Mouse (Mus musculus) liver, embryonic 11.5 days (tissue): ENCODE data around the gene Inf2. TPM values are rescaled to one million over a fixed set of nuclear protein-coding genes. Genes with fewer than 3 reads are reported as not detected.

Source experiments
- ATAC-seq: fragments of 200-750 bp; cut with Nextera tagmentation; replicated peaks from 2 replicates; pipeline ENCODE4 v1.8.0; 2017; ENCODE audit warnings: moderate number of reproducible peaks, mild to moderate bottlenecking, moderate TSS enrichment, moderate library complexity; ENCODE audit not compliant: low FRiP score
- DNase-seq: peaks from one replicate; pipeline ENCODE4 v3.0.0-alpha.2; 2017; ENCODE audit warnings: low spot score
- H3K27ac ChIP-seq: fragments of 300-500 bp; sonication (generic); 2 replicates; pipeline ENCODE4 v1.5.1; 2014; ENCODE audit warnings: mild to moderate bottlenecking, low read depth, low read length, control low read depth
- H3K27me3 ChIP-seq: fragments of 300-500 bp; sonication (generic); replicated peaks from 2 replicates; pipeline ENCODE4 v1.6.1; 2014; ENCODE audit warnings: low read length, mixed read lengths; ENCODE audit not compliant: control insufficient read depth, insufficient read depth
- H3K36me3 ChIP-seq: fragments of 300-500 bp; sonication (generic); 2 replicates; pipeline ENCODE4 v1.6.1; 2014; ENCODE audit warnings: mild to moderate bottlenecking, low read length, moderate library complexity, mixed read lengths; ENCODE audit not compliant: control insufficient read depth, insufficient read depth
- H3K4me1 ChIP-seq: fragments of 300-500 bp; sonication (generic); replicated peaks from 2 replicates; pipeline ENCODE4 v1.6.1; 2014; ENCODE audit warnings: low read length, mixed read lengths; ENCODE audit not compliant: control insufficient read depth, insufficient read depth
- H3K4me2 ChIP-seq: fragments of 300-500 bp; sonication (generic); 2 replicates; pipeline ENCODE4 v1.6.1; 2014; ENCODE audit warnings: mild to moderate bottlenecking, control low read depth, moderate library complexity
- H3K4me3 ChIP-seq: fragments of 300-500 bp; sonication (generic); 2 replicates; pipeline ENCODE4 v1.5.1; 2014; ENCODE audit warnings: low read depth, low read length, control low read depth
- H3K9ac ChIP-seq: fragments of 300-500 bp; sonication (generic); 2 replicates; pipeline ENCODE4 v1.6.1; 2014; ENCODE audit warnings: low read depth, low read length, control low read depth
- H3K9me3 ChIP-seq: fragments of 300-500 bp; sonication (generic); 2 replicates; pipeline ENCODE4 v1.6.1; 2016; ENCODE audit warnings: low read length, inconsistent platforms, mixed read lengths; ENCODE audit not compliant: control insufficient read depth
- WGBS: fragments of 180-500 bp; shearing (Covaris S2); extraction: QIAGEN DNeasy Blood & Tissue Kit; methylation state at CpG from one replicate; pipeline ENCODE4 v1.1.7; 2014; 5-methylcytosine and 5-hydroxymethylcytosine counted together
- polyA plus RNA-seq: library from polyadenylated mRNA; unstranded; fragments of >200 nt; fragmentation: Nextera tagmentation; extraction: Ambion mirVana; gene quantifications from 2 replicates; pipeline ENCODE4 v1.2.1, GENCODE M21; 2014

Inf2 gene
- polyA plus RNA-seq, 1 experiment from 2014 or later: 6.5 TPM

DNA sequence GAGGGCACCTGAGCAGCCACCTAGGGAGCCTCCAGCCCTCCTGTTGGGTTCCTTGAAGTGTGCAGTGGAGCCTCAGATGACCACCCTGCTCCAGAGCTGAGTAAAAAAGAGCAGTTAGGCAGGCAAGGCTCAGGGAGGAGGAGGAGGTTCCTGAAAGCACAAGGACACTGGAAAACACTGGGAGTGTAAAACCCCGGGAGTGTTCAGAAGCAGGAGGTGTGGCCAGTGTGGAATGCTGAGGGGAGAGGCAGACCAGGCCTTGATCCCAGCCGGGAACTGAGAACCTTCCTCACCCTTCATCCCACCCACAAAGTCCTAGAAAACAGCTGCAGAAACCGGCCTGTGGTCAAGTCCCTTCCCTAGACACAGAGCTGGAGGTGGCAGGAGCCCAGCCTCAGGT lies 11.8 kb upstream of the Inf2 start:
- peak overlapping the region; percentile 30; the same call in 1 of the 2 replicates for H3K9ac ChIP-seq
- 0 out of 2 replicates have a peak overlapping the region, but pooled peaks have one; percentile 18 for H3K4me2 ChIP-seq
- peak; percentile 25; the same call in 1 of the 2 replicates for ATAC-seq
- no peaks in the 10 kb centered on the region for H3K27me3 ChIP-seq
- DNase-seq: no peak
- 34% methylated on average over 3 of the region's 3 CpGs for WGBS
- H3K27ac ChIP-seq: peak overlapping the region; percentile 71; the same call in 1 of the 2 replicates
- peaks cover 19% of the 10 kb centered on the region for H3K4me1 ChIP-seq
- H3K4me3 ChIP-seq: no peak overlapping the region
- H3K36me3 ChIP-seq: no peaks in the 10 kb centered on the region
- no peaks in the 10 kb centered on the region for H3K9me3 ChIP-seq

DNA sequence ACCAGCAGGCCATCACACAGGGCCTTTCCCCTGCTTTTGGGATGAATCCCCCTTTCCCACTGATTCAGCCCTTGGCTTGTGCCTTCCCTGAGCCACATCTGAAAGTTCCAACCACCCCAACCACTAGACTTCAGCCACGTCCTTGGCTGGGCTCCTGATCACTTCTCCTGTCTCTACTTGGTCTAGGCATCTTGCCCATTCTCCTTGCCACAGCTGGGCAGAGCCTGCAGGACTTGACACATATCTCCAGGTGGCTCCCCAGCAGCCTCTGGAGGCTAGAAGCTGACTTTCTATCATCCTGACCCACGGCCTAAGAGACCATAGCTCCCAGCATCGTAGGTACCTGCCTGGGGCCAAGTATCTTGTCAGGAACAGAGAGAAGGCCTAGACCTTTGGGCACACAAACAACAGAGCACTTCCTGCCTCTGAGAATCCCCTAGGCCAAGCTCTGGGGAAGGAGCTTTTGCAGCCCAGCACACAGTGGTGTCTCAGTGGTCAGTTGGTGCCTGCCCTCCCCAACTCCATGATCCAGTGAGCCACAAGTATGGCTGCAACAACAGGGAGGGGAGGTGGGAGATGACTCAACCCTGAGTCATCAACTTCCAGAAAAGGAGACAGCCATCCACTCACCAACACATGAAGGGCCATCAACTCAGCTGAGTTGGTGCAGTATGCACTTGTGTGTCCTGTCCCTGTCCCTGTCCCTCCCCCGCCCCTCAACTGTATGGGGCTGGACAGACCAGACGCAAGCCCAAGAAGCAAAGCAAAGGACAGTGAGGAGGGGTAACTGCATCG lies 10.1 kb upstream of the Inf2 start:
- H3K4me1 ChIP-seq: peaks cover 19% of the 10 kb centered on the region
- H3K4me2 ChIP-seq: no peak overlapping the region
- no peak for ATAC-seq
- H3K27ac ChIP-seq: no peak overlapping the region
- no peak overlapping the region for H3K9ac ChIP-seq
- H3K9me3 ChIP-seq: no peaks in the 10 kb centered on the region
- no peaks in the 10 kb centered on the region for H3K27me3 ChIP-seq
- no peaks in the 10 kb centered on the region for H3K36me3 ChIP-seq
- DNase-seq: no peak
- H3K4me3 ChIP-seq: no peak overlapping the region
- WGBS: 69% methylated on average over 6 of the region's 6 CpGs

DNA sequence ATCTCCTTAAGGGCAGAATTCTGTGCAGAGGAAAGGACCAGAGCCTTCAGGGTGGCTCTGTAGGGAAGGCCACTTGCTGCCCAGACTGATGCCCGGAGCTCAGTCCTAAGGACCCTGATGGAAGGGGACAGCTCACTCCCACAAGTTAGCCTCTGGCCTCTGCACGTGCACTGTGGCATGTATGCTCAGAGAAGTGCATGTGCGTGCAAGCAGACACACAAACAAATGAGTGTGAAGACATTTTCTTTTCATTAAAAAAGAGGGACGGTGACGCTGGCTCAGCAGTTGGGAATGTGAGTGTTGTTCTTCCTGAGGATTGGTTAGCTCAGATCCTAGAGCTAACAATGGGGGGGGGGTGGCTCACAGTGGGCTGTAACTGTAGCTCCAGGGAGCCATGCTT lies 9.2 kb upstream of the Inf2 start:
- Histone ChIP-seq H3K4me3 (no peak overlapping the region), H3K36me3 (no peaks in the 10 kb centered on the region), H3K9me3 (no peaks in the 10 kb centered on the region), H3K9ac (no peak overlapping the region), H3K4me2 (no peak overlapping the region), H3K4me1 (peaks cover 19% of the 10 kb centered on the region), H3K27ac (no peak overlapping the region), H3K27me3 (no peaks in the 10 kb centered on the region)
- ATAC-seq (no peak; the same call in 1 of the 2 replicates), DNase-seq (no peak)
- 64% methylated on average over 5 of the region's 5 CpGs for WGBS

DNA sequence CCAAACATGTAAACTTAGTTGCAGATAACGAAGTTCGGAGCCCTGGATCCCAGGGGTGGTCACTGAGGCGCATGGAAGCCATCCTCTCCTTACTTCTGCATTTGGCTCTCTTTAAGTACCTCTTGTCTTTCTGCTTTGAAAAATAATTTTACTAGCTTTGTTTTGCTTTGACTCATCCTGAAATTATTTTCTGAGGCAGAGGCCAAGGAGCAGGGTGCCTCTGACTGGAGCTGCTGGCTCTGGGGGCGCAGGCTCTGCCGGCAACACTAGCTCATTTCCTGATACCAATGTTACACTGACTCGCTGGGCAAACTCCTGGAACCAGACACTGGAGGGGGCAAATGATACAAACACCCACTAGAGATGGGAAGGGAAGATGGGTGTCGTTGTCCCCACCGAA lies 8.7 kb upstream of the Inf2 start:
- ATAC-seq: no peak
- no peak for DNase-seq
- no peaks in the 10 kb centered on the region for H3K36me3 ChIP-seq
- H3K9ac ChIP-seq: no peak overlapping the region
- peaks cover 19% of the 10 kb centered on the region for H3K4me1 ChIP-seq
- H3K27me3 ChIP-seq: no peaks in the 10 kb centered on the region
- H3K4me2 ChIP-seq: no peak overlapping the region
- 73% methylated on average over 8 of the region's 8 CpGs for whole genome bisulfite sequencing
- H3K27ac ChIP-seq: no peak overlapping the region
- H3K4me3 ChIP-seq: no peak overlapping the region
- H3K9me3 ChIP-seq: no peaks in the 10 kb centered on the region

DNA sequence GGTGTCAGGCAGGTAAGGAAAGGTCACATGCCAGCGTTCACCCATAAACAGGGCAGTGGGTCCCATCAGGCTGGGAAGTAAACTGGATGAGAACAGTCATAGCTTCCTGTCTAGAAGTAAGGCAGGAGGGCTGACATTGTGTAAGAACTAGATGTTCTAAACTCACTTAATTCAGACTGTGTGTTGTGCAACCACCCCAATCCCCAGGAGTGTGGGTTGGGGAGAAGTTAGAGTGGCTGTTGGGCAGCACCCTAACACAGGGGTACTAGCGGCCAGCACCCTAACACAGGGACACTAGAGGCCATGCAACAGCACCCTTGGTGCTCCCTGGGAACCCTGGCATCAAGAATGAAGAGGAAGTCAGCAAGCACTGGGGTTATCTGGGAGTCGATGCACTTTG lies 7.5 kb upstream of the Inf2 start:
- no peaks in the 10 kb centered on the region for H3K36me3 ChIP-seq
- no peaks in the 10 kb centered on the region for H3K27me3 ChIP-seq
- no peak overlapping the region for H3K27ac ChIP-seq
- ATAC-seq: no peak
- WGBS: 60% methylated on average over 3 of the region's 3 CpGs
- no peaks in the 10 kb centered on the region for H3K9me3 ChIP-seq
- peaks cover 20% of the 10 kb centered on the region for H3K4me1 ChIP-seq
- H3K4me2 ChIP-seq: no peak overlapping the region
- no peak for DNase-seq
- no peak overlapping the region for H3K9ac ChIP-seq
- no peak overlapping the region for H3K4me3 ChIP-seq

DNA sequence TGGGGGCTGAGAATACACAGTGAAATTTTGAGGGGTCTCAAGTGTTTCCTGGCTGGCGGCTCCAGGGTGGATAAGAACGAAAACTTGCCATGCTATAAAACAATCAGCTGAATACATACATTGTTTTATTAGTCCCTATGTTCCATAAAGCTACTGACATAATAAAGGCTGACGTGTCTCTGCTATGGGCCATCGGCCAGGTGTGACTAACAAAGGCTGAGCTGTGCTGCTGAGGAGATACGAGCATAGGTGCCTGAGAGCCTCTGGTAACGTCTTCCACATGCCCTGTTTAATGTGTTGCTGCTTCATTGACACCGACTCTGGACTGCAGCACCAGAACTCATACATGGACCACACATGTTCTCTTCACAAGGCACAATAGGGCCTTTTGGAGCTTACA lies 3.6 kb upstream of the Inf2 start:
- Histone ChIP-seq H3K4me1 (peaks cover 19% of the 10 kb centered on the region), H3K4me3 (no peak overlapping the region), H3K4me2 (no peak overlapping the region), H3K9ac (no peak overlapping the region), H3K9me3 (no peaks in the 10 kb centered on the region), H3K27me3 (no peaks in the 10 kb centered on the region), H3K36me3 (no peaks in the 10 kb centered on the region), H3K27ac (no peak overlapping the region)
- WGBS: 89% methylated on average over 7 of the region's 7 CpGs
- DNase-seq (no peak), ATAC-seq (no peak)

DNA sequence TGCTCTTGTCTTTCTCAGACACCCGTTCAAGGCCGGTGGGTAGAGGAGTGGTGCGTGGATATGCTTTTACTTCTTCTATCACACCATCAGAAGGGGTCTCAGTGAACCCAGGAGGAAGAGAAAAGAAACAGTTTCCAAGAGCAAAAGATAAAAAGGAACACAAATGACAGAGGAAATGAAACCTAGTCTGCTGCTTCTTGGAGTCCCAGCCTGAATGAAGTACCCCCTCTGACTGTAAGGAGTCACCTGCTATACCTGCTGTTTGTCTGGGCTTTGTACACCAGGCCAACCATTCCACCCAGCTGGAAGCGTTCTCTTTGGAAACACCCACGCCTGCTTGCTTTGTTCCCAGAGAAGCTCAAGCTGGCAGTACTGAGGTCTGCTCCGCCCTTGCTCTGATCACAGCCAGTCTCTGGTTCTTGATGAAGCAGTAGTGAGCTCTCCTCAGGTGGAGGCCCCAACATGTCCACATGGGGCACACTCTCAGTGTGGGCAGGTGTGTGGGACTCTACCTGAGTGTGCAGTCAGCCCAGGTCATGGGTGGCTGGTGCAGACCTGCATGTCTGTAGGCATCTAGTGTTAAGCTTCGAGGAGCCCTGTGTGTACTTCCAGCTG lies 2.6 kb upstream of the Inf2 start:
- WGBS: 72% methylated on average over 7 of the region's 7 CpGs
- DNase-seq (no peak), ATAC-seq (no peak)

DNA sequence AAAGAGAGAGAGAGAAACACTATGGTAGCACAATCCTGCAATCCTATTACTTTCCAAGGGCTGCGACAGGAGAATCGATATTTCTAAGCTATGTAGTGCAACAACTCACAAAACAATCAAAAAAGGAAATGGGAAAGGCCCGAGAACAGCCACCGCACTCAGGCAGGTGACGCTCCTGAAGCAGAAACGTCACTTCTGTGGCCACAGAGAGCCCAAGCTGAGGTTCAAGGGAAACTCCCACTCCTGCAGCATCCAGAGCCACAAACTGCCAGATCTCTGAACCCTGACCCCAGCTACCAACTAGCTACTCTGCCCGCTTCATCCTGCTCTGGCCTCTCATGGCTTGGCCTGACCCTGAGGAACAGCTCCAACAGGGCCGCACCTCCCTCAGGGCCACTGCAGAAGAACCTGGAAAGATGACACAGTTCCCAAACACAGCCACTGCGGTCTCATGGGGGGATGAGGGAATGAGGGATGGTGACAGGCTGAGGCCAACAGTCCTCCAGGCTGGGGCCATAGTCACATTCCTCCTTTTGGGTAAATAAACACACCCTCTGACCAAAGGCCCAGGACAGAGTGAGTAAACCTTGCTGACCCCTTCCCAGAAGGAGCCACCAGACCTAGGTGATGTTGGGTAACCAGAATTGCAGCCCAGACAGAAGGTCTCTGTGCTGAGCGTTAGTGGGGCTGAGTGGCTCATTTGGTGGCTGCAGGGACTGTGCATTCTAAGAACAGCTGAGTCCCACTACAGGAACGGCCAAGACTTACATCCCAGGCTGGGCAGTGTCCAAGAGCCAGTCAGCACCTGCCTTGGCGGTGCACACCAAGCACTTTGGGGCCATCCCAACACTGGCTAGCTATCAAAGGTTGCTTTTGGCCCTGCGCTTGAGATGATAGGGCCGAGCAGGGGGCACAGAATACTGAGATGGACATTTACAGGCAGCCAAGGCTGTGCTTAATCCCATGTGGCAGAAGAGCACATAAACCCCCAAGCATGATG lies 1.2 kb upstream of the Inf2 start:
- no peaks in the 10 kb centered on the region; the same call in 1 of the 2 replicates for H3K27me3 ChIP-seq
- H3K9me3 ChIP-seq: no peaks in the 10 kb centered on the region
- peaks cover 26% of the 10 kb centered on the region for H3K4me1 ChIP-seq
- 67% methylated on average over 14 of the region's 14 CpGs for WGBS
- no peak overlapping the region; the same call in 1 of the 2 replicates for H3K4me3 ChIP-seq
- ATAC-seq (peak; percentile 12; the same call in 1 of the 2 replicates), DNase-seq (no peak)
- peak overlapping the region; percentile 47 for H3K27ac ChIP-seq
- H3K9ac ChIP-seq: no peak overlapping the region
- H3K4me2 ChIP-seq: peak overlapping the region; percentile 95
- H3K36me3 ChIP-seq: no peaks in the 10 kb centered on the region; the same call in 1 of the 2 replicates

More for the DNA sequence above, 2.6 kb upstream of the Inf2 start:
- Histone ChIP-seq H3K27ac (no peak overlapping the region), H3K9ac (no peak overlapping the region), H3K27me3 (no peaks in the 10 kb centered on the region), H3K9me3 (no peaks in the 10 kb centered on the region), H3K36me3 (no peaks in the 10 kb centered on the region; the same call in 1 of the 2 replicates), H3K4me1 (peaks cover 23% of the 10 kb centered on the region), H3K4me2 (no peak overlapping the region), H3K4me3 (no peak overlapping the region)
